Mouse (Mus musculus) myocyte (in vitro differentiated cells): ENCODE measurements around the gene Pkd1. TPM values are rescaled to one million over a fixed set of nuclear protein-coding genes. Genes with fewer than 3 reads are reported as not detected.
A peak's percentile ranks its signal among the peaks of the same experiment; 100 is the strongest.

Experiments
- H3K27me3 ChIP-seq: one replicate; pipeline ENCODE4 v1.6.1; 2011; ENCODE audit not compliant: control insufficient read depth, insufficient read depth, insufficient read length
- H3K36me3 ChIP-seq: one replicate; pipeline ENCODE4 v1.6.1; 2011; ENCODE audit not compliant: control insufficient read depth, insufficient read depth
- H3K4me2 ChIP-seq: one replicate; pipeline ENCODE4 v1.6.1; 2011; ENCODE audit warnings: low read depth, control low read depth
- H3K4me3 ChIP-seq: one replicate; pipeline ENCODE4 v1.5.1; 2011; ENCODE audit warnings: mild to moderate bottlenecking, control low read depth, moderate library complexity
- H3K79me2 ChIP-seq: one replicate; pipeline ENCODE4 v1.6.1; 2011; ENCODE audit not compliant: control insufficient read depth, insufficient read depth
- H3ac ChIP-seq: one replicate; pipeline ENCODE4 v1.6.1; 2011; ENCODE audit not compliant: control insufficient read depth, insufficient read length
- CEBPB ChIP-seq: IDR thresholded peaks from 2 replicates; pipeline ENCODE4 v1.6.1; 2011; ENCODE audit warnings: mild to moderate bottlenecking, moderate library complexity; ENCODE audit not compliant: poor library complexity, insufficient read depth, severe bottlenecking
- E2F4 ChIP-seq: IDR thresholded peaks from one replicate; pipeline ENCODE4 v1.6.1; 2011; ENCODE audit warnings: mild to moderate bottlenecking, control low read depth, moderate library complexity; ENCODE audit not compliant: insufficient read depth
- MAX ChIP-seq: IDR thresholded peaks from one replicate; pipeline ENCODE4 v1.6.1; 2011; ENCODE audit warnings: low read depth, mild to moderate bottlenecking, control low read depth
- MYOD1 ChIP-seq, 3 experiments: IDR thresholded peaks; one replicate each; pipeline ENCODE4 v1.6.1; 2011; ENCODE audit warnings: control low read depth in 2 of 3, low read depth in 2 of 3, mild to moderate bottlenecking in 2 of 3, moderate library complexity in 1 of 3; ENCODE audit not compliant: insufficient read length in 2 of 3, control insufficient read depth in 1 of 3
- MYOG ChIP-seq, 3 experiments: IDR thresholded peaks; one replicate each; pipeline ENCODE4 v1.6.1; 2011; ENCODE audit warnings: control low read depth in 2 of 3, low read depth in 2 of 3, mild to moderate bottlenecking in 2 of 3; ENCODE audit not compliant: insufficient read length in 2 of 3, control insufficient read depth in 1 of 3, insufficient read depth in 1 of 3
- POLR2A ChIP-seq: IDR thresholded peaks from one replicate; pipeline ENCODE4 v1.6.1; 2011; ENCODE audit warnings: low read depth, mild to moderate bottlenecking, control low read depth, moderate library complexity; ENCODE audit not compliant: insufficient read length
- POLR2AphosphoS2 ChIP-seq: IDR thresholded peaks from one replicate; pipeline ENCODE4 v1.6.1; 2011; ENCODE audit warnings: low read depth, control low read depth; ENCODE audit not compliant: insufficient read length
- REST ChIP-seq: IDR thresholded peaks from one replicate; pipeline ENCODE4 v1.6.1; 2011; ENCODE audit warnings: mild to moderate bottlenecking, control low read depth, moderate library complexity; ENCODE audit not compliant: insufficient read depth, insufficient read length
- SRF ChIP-seq: IDR thresholded peaks from one replicate; pipeline ENCODE4 v1.6.1; 2011; ENCODE audit warnings: low read depth; ENCODE audit not compliant: control insufficient read depth, insufficient read length
- TCF12 ChIP-seq: IDR thresholded peaks from one replicate; pipeline ENCODE4 v1.6.1; 2011; ENCODE audit warnings: mild to moderate bottlenecking, control low read depth; ENCODE audit not compliant: poor library complexity, insufficient read depth, severe bottlenecking
- TCF3 ChIP-seq: IDR thresholded peaks from one replicate; pipeline ENCODE4 v1.6.1; 2011; ENCODE audit warnings: low read depth, control low read depth; ENCODE audit not compliant: insufficient read length
- USF1 ChIP-seq: IDR thresholded peaks from one replicate; pipeline ENCODE4 v1.6.1; 2011; ENCODE audit warnings: low read depth, mild to moderate bottlenecking, control low read depth, moderate library complexity
- polyA plus RNA-seq: library from polyadenylated mRNA; unstranded; fragments of >200 nt; fragmentation: generic; extraction: Trizol; gene quantifications from one replicate; pipeline ENCODE4 v1.2.1, GENCODE M21; 2012; ENCODE audit warnings: missing spikeins

Gene Pkd1
- polyA plus RNA-seq, 1 experiment = 47.2 TPM

- no peak overlapping the region for H3K4me2 ChIP-seq
- H3K4me3 ChIP-seq = no peak overlapping the region
- peaks cover 59% of the 10 kb centered on the region for H3K79me2 ChIP-seq
- peaks cover 12% of the 10 kb centered on the region for H3K36me3 ChIP-seq
- TF ChIP-seq MYOD1 (IDR thresholded peaks at IDR 0.05; ENCODE audit: control insufficient read depth in 1 of 3, insufficient read length in 2 of 3, low read depth in 2 of 3) = peak in 2 of 3 experiments; percentile 68 to 71
- no peak for TF ChIP-seq CEBPB
- peak in 2 of 3 experiments; percentile 31 to 81 for TF ChIP-seq MYOG (IDR thresholded peaks at IDR 0.05; ENCODE audit: control insufficient read depth in 1 of 3, insufficient read depth in 1 of 3, insufficient read length in 2 of 3, low read depth in 2 of 3)
- no peak for TF ChIP-seq MAX
- H3K27me3 ChIP-seq = no peaks in the 10 kb centered on the region
- no peak overlapping the region for H3ac ChIP-seq
Observed at GRCm38 (mm10) chr17:24520450-24520849, 29.2 kb upstream of the Pkd1 start.

- Histone ChIP-seq H3ac (no peak overlapping the region), H3K79me2 (peaks cover 85% of the 10 kb centered on the region), H3K4me2 (no peak overlapping the region), H3K36me3 (no peaks in the 10 kb centered on the region), H3K4me3 (no peak overlapping the region), H3K27me3 (no peaks in the 10 kb centered on the region)
- no peak for TF ChIP-seq POLR2AphosphoS2
- TF ChIP-seq MYOD1 (IDR thresholded peaks at IDR 0.05; ENCODE audit: control insufficient read depth in 1 of 3, insufficient read length in 2 of 3, low read depth in 2 of 3) = no peak
- TF ChIP-seq TCF3 = no peak
- TF ChIP-seq TCF12 = no peak
- no peak for TF ChIP-seq REST
- no peak for TF ChIP-seq POLR2A
Observed at GRCm38 (mm10) chr17:24524734-24525133, 24.9 kb upstream of the Pkd1 start.

GRCm38 (mm10) chr17:24527315-24527714, 22.3 kb upstream of the Pkd1 start:
- TF ChIP-seq MAX (no peak), TCF12 (no peak), SRF (no peak), CEBPB (no peak), E2F4 (no peak), USF1 (no peak), MYOG (IDR thresholded peaks at IDR 0.05; ENCODE audit: control insufficient read depth in 1 of 3, insufficient read depth in 1 of 3, insufficient read length in 2 of 3, low read depth in 2 of 3) (no peak), MYOD1 (IDR thresholded peaks at IDR 0.05; ENCODE audit: control insufficient read depth in 1 of 3, insufficient read length in 2 of 3, low read depth in 2 of 3) (no peak), REST (no peak), POLR2AphosphoS2 (no peak), TCF3 (no peak), POLR2A (no peak)

GRCm38 (mm10) chr17:24527723-24528559, 21.7 kb upstream of the Pkd1 start, which contains the start of gene Traf7:
Gene Traf7 (minus strand): TSS chr17:24527938.
- peaks cover 53% of the 10 kb centered on the region for H3K79me2 ChIP-seq
- peak within 1 kb of the TSS; percentile 95 for H3K4me2 ChIP-seq
- H3ac ChIP-seq = peak within 1 kb of the TSS; percentile 11
- peak within 1 kb of the TSS; percentile 77 for H3K4me3 ChIP-seq
- TF ChIP-seq REST = no peak
- no peak for TF ChIP-seq TCF3
- TF ChIP-seq TCF12 = no peak
- TF ChIP-seq CEBPB = no peak
- TF ChIP-seq E2F4 = no peak
- no peak for TF ChIP-seq USF1
- peak; percentile 97 for TF ChIP-seq POLR2AphosphoS2
- TF ChIP-seq MYOG (IDR thresholded peaks at IDR 0.05; ENCODE audit: control insufficient read depth in 1 of 3, insufficient read depth in 1 of 3, insufficient read length in 2 of 3, low read depth in 2 of 3) = no peak
- TF ChIP-seq MAX = no peak
- TF ChIP-seq SRF = no peak
- peak; percentile 91 for TF ChIP-seq POLR2A
- no peaks in the 10 kb centered on the region for H3K36me3 ChIP-seq
- no peaks in the 10 kb centered on the region for H3K27me3 ChIP-seq

More at GRCm38 (mm10) chr17:24527315-24527714, 22.3 kb upstream of the Pkd1 start:
- peak overlapping the region; percentile 90 for H3K4me2 ChIP-seq
- no peaks in the 10 kb centered on the region for H3K36me3 ChIP-seq
- H3K79me2 ChIP-seq = peaks cover 59% of the 10 kb centered on the region
- H3K4me3 ChIP-seq = peak overlapping the region; percentile 77
- H3K27me3 ChIP-seq = no peaks in the 10 kb centered on the region
- H3ac ChIP-seq = peak overlapping the region; percentile 11

GRCm38 (mm10) chr17:24528560-24528918, 21.1 kb upstream of the Pkd1 start:
- Histone ChIP-seq H3K36me3 (no peaks in the 10 kb centered on the region), H3K27me3 (no peaks in the 10 kb centered on the region), H3K4me2 (peak overlapping the region; percentile 95), H3K79me2 (peaks cover 47% of the 10 kb centered on the region), H3K4me3 (peak overlapping the region; percentile 77), H3ac (peak overlapping the region; percentile 11)
- no peak for TF ChIP-seq CEBPB
- no peak for TF ChIP-seq MYOG (IDR thresholded peaks at IDR 0.05; ENCODE audit: control insufficient read depth in 1 of 3, insufficient read depth in 1 of 3, insufficient read length in 2 of 3, low read depth in 2 of 3)
- no peak for TF ChIP-seq REST
- TF ChIP-seq POLR2AphosphoS2 = no peak
- no peak for TF ChIP-seq USF1
- TF ChIP-seq POLR2A = no peak
- no peak for TF ChIP-seq E2F4
- no peak for TF ChIP-seq TCF3
- no peak for TF ChIP-seq MAX
- TF ChIP-seq TCF12 = no peak
- no peak for TF ChIP-seq SRF
- no peak for TF ChIP-seq MYOD1 (IDR thresholded peaks at IDR 0.05; ENCODE audit: control insufficient read depth in 1 of 3, insufficient read length in 2 of 3, low read depth in 2 of 3)
